Mouse (Mus musculus): Measurements from ENCODE around the gene C1qtnf1. TPM values are rescaled to one million over a fixed set of nuclear protein-coding genes. Genes with fewer than 3 reads are reported as not detected.

The C1qtnf1 gene
- polyA plus RNA-seq, 1 experiment from 2014 or later, result 7.5 TPM

DNA sequence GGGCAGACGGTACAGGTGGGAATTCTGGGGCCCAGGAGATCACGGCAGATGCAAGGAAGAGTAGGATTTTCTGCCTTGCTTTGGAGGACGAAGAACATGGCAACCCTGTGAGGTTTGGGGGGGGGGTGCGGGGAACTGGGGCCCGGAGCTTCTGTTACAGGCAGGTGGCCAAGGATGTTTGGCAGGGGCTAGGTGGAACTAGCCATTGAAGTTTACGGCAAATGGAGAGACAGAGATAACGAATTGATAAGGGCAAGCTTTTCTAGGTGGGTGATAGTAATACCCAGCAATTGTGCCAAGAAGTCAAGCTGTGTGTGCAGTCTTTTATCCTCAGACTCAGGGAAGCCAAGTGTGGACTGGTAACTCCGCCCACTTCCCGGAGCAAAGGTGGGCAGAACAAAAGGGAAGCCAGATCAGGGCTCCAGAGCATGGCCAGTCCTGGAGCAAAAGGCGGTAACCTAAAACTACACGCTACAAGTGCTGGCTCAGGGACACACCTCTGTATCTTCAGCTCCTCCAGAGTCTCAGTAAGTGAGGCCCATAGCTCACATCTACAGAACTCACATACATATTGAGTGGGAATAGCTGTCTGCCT lies 39.5 kb downstream of the C1qtnf1 start:
- ATAC-seq (ENCODE audit: insufficient number of reproducible peaks, insufficient read depth, low FRiP score, low read depth), result no peak
- Histone ChIP-seq H3K4me1 (ENCODE audit: control insufficient read depth in 2 of 2, insufficient read depth in 2 of 2, low read length in 2 of 2) (peaks cover 0 to 9% of the 10 kb centered on the region in 2 experiments; a peak in 2 of 4 replicates), H3K4me2 (ENCODE audit: low read length) (no peak overlapping the region), H3K36me3 (ENCODE audit: control insufficient read depth, insufficient read depth, low read length) (no peaks in the 10 kb centered on the region), H3K4me3 (ENCODE audit: control insufficient read depth in 1 of 2, insufficient read depth in 1 of 2, low read depth in 1 of 2, low read length in 2 of 2) (no peak overlapping the region), H3K9me3 (ENCODE audit: control insufficient read depth, low read length) (no peaks in the 10 kb centered on the region), H3K27me3 (ENCODE audit: control insufficient read depth, insufficient read depth, low read length) (no peaks in the 10 kb centered on the region), H3K27ac (replicated peaks in 1 of 2; ENCODE audit: control insufficient read depth in 1 of 2, insufficient read depth in 1 of 2, low read depth in 2 of 2, low read length in 2 of 2) (no peak overlapping the region), H3K9ac (ENCODE audit: low read length) (no peak overlapping the region)
- WGBS, result 46% methylated on average over 11 of the region's 11 CpGs

- 78% methylated on average over 10 of the region's 10 CpGs for WGBS
- H3K4me2 ChIP-seq (ENCODE audit: low read length), result no peak overlapping the region
Observed at GRCm38 (mm10) chr11:118469509-118470160, 41.6 kb downstream of the C1qtnf1 start.

DNA sequence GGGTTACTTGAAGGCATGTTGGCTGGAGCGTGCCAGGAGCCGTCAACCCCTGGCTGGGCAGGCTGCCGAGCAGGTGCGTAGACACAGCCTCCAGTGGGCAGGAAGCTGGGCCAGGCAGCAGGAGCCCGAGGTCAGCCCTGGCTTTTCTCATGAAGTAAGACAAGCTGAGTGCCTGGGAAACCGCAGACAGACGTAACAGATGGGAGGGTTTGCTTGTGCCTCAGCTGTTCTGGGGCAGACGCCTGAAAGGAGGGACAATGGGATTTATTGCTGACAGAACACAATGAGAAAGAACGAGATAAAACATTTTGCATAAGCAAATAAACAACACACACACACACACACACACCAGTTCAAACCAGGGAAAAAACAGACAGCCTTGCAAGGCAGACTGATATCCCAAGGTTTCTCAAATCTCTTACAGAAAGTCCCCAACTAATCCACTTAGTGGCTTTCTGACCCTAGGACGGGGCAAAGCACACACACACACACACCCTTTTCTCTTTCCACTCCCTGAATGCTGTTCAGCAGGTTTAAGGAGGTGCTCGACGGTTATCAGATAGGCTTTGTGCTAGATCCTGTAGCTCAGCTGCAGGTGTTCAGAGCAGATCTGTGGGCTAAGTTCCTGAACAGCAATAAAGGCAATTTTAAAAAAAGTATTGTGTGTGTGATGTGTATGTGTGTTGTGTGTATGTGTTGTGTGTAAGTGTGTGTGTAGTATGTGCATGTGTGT lies 42.4 kb downstream of the C1qtnf1 start:
- Histone ChIP-seq H3K4me3 (ENCODE audit: control insufficient read depth in 1 of 2, insufficient read depth in 1 of 2, low read depth in 1 of 2, low read length in 2 of 2) (no peak overlapping the region), H3K9me3 (ENCODE audit: control insufficient read depth, low read length) (no peaks in the 10 kb centered on the region), H3K27me3 (ENCODE audit: control insufficient read depth, insufficient read depth, low read length) (no peaks in the 10 kb centered on the region), H3K4me2 (ENCODE audit: low read length) (no peak overlapping the region), H3K27ac (replicated peaks in 1 of 2; ENCODE audit: control insufficient read depth in 1 of 2, insufficient read depth in 1 of 2, low read depth in 2 of 2, low read length in 2 of 2) (no peak overlapping the region), H3K4me1 (ENCODE audit: control insufficient read depth in 2 of 2, insufficient read depth in 2 of 2, low read length in 2 of 2) (peaks cover 0 to 13% of the 10 kb centered on the region in 2 experiments; a peak in 2 of 4 replicates), H3K9ac (ENCODE audit: low read length) (no peak overlapping the region), H3K36me3 (ENCODE audit: control insufficient read depth, insufficient read depth, low read length) (no peaks in the 10 kb centered on the region)
- 18% methylated on average over 12 of the region's 12 CpGs for WGBS
- no peak for ATAC-seq (ENCODE audit: insufficient number of reproducible peaks, insufficient read depth, low FRiP score, low read depth)

More at GRCm38 (mm10) chr11:118469509-118470160, 41.6 kb downstream of the C1qtnf1 start:
- Histone ChIP-seq H3K36me3 (ENCODE audit: control insufficient read depth, insufficient read depth, low read length) (no peaks in the 10 kb centered on the region), H3K27ac (replicated peaks in 1 of 2; ENCODE audit: control insufficient read depth in 1 of 2, insufficient read depth in 1 of 2, low read depth in 2 of 2, low read length in 2 of 2) (no peak overlapping the region), H3K9me3 (ENCODE audit: control insufficient read depth, low read length) (no peaks in the 10 kb centered on the region), H3K4me1 (ENCODE audit: control insufficient read depth in 2 of 2, insufficient read depth in 2 of 2, low read length in 2 of 2) (peaks cover 0 to 13% of the 10 kb centered on the region in 2 experiments; a peak in 2 of 4 replicates), H3K27me3 (ENCODE audit: control insufficient read depth, insufficient read depth, low read length) (no peaks in the 10 kb centered on the region), H3K9ac (ENCODE audit: low read length) (no peak overlapping the region), H3K4me3 (ENCODE audit: control insufficient read depth in 1 of 2, insufficient read depth in 1 of 2, low read depth in 1 of 2, low read length in 2 of 2) (no peak overlapping the region)
- no peak for ATAC-seq (ENCODE audit: insufficient number of reproducible peaks, insufficient read depth, low FRiP score, low read depth)

DNA sequence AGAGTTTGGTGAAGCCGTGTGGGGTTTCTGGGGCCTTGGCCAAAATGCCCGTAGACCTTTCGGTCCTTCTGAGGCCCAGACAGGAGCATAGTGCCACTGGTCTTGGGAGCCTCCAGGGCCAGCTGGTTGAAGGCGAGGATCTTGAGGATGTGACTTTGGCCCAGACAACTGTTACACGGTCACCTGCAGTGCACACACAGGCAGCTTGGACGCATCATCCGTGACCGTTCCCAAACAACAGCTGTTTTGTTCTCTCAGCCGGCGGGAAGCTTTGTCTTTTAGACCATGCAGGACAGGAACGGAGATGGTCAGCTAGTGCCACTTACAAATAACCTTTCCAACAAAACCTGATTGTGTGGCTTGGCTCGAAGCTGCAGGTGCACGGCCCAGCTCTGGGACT lies 43.7 kb downstream of the C1qtnf1 start:
- Histone ChIP-seq H3K36me3 (ENCODE audit: control insufficient read depth, insufficient read depth, low read length) (no peaks in the 10 kb centered on the region), H3K27ac (replicated peaks in 1 of 2; ENCODE audit: control insufficient read depth in 1 of 2, insufficient read depth in 1 of 2, low read depth in 2 of 2, low read length in 2 of 2) (no peak overlapping the region), H3K9me3 (ENCODE audit: control insufficient read depth, low read length) (no peaks in the 10 kb centered on the region), H3K9ac (ENCODE audit: low read length) (no peak overlapping the region), H3K4me3 (ENCODE audit: control insufficient read depth in 1 of 2, insufficient read depth in 1 of 2, low read depth in 1 of 2, low read length in 2 of 2) (no peak overlapping the region), H3K4me1 (ENCODE audit: control insufficient read depth in 2 of 2, insufficient read depth in 2 of 2, low read length in 2 of 2) (peaks cover 0 to 13% of the 10 kb centered on the region in 2 experiments; a peak in 2 of 4 replicates), H3K27me3 (ENCODE audit: control insufficient read depth, insufficient read depth, low read length) (no peaks in the 10 kb centered on the region), H3K4me2 (ENCODE audit: low read length) (no peak overlapping the region)
- ATAC-seq (ENCODE audit: insufficient number of reproducible peaks, insufficient read depth, low FRiP score, low read depth), result no peak
- 90% methylated on average over 13 of the region's 13 CpGs for WGBS

DNA sequence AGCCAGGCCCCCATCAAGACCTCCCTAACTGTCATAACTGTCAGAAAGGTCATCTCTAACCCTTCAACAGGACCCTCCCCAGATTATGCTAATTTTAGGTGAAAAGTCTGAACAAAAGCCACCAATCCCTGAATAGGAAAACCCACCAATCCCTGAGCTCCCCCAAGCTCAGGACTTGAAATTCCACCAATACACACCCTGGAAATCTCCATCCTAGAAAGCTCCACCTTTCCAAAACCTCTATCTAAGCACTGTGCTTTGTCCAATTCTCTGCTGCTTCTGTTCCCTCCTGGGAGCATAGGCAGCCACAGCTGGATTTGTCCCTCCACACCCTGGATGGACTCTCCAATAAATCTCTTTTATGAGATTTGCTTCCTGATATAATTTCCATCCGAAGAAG lies 45.2 kb downstream of the C1qtnf1 start:
- Histone ChIP-seq H3K4me2 (ENCODE audit: low read length) (no peak overlapping the region), H3K4me1 (ENCODE audit: control insufficient read depth in 2 of 2, insufficient read depth in 2 of 2, low read length in 2 of 2) (peaks cover 3 to 13% of the 10 kb centered on the region in 2 experiments; a peak in 1 of 4 replicates), H3K9ac (ENCODE audit: low read length) (no peak overlapping the region), H3K9me3 (ENCODE audit: control insufficient read depth, low read length) (no peaks in the 10 kb centered on the region), H3K27me3 (ENCODE audit: control insufficient read depth, insufficient read depth, low read length) (no peaks in the 10 kb centered on the region), H3K27ac (replicated peaks in 1 of 2; ENCODE audit: control insufficient read depth in 1 of 2, insufficient read depth in 1 of 2, low read depth in 2 of 2, low read length in 2 of 2) (no peak overlapping the region), H3K4me3 (ENCODE audit: control insufficient read depth in 1 of 2, insufficient read depth in 1 of 2, low read depth in 1 of 2, low read length in 2 of 2) (no peak overlapping the region), H3K36me3 (ENCODE audit: control insufficient read depth, insufficient read depth, low read length) (no peaks in the 10 kb centered on the region)
- no peak for ATAC-seq (ENCODE audit: insufficient number of reproducible peaks, insufficient read depth, low FRiP score, low read depth)
- 80% methylated on average over 1 of the region's 1 CpGs for WGBS

DNA sequence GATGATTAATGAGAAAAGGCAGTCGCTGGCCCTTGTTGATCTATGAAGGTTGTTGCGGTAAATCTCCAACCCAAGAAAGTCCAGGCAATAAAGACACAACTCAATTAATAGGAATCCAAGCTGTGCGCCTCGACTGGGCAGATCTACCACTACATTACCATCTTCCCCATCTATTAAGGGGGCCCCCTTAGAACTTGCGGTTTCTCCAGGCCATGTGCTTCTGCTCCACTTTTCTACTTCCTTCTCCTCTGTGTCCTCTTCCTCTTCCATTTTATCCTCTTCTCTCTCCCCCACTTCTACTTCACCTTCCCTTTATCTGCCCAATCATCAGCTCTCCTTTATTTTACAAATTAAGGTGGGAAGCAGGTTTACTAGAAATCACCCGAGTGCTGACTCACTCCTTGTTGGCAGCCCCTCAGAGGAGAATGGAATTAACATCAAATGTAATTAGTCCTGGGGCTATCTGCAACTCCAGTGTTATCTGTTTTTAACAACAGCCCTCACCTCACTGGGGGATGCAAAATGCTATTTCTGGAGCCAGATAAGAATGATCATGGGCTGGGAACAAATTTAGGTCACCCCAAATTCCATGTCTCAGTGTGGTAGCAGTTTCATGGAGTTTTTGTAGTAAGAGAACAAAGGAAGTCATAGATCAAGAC lies 46.0 kb downstream of the C1qtnf1 start:
- no peaks in the 10 kb centered on the region for H3K27me3 ChIP-seq (ENCODE audit: control insufficient read depth, insufficient read depth, low read length)
- 74% methylated on average over 6 of the region's 6 CpGs for WGBS
- no peaks in the 10 kb centered on the region for H3K9me3 ChIP-seq (ENCODE audit: control insufficient read depth, low read length)
- ATAC-seq (ENCODE audit: insufficient number of reproducible peaks, insufficient read depth, low FRiP score, low read depth), result no peak
- no peak overlapping the region for H3K9ac ChIP-seq (ENCODE audit: low read length)
- peaks cover 3 to 13% of the 10 kb centered on the region in 2 experiments; a peak in 1 of 4 replicates for H3K4me1 ChIP-seq (ENCODE audit: control insufficient read depth in 2 of 2, insufficient read depth in 2 of 2, low read length in 2 of 2)
- no peak overlapping the region for H3K4me2 ChIP-seq (ENCODE audit: low read length)
- no peak overlapping the region for H3K4me3 ChIP-seq (ENCODE audit: control insufficient read depth in 1 of 2, insufficient read depth in 1 of 2, low read depth in 1 of 2, low read length in 2 of 2)
- no peaks in the 10 kb centered on the region for H3K36me3 ChIP-seq (ENCODE audit: control insufficient read depth, insufficient read depth, low read length)
- H3K27ac ChIP-seq (replicated peaks in 1 of 2; ENCODE audit: control insufficient read depth in 1 of 2, insufficient read depth in 1 of 2, low read depth in 2 of 2, low read length in 2 of 2), result no peak overlapping the region

DNA sequence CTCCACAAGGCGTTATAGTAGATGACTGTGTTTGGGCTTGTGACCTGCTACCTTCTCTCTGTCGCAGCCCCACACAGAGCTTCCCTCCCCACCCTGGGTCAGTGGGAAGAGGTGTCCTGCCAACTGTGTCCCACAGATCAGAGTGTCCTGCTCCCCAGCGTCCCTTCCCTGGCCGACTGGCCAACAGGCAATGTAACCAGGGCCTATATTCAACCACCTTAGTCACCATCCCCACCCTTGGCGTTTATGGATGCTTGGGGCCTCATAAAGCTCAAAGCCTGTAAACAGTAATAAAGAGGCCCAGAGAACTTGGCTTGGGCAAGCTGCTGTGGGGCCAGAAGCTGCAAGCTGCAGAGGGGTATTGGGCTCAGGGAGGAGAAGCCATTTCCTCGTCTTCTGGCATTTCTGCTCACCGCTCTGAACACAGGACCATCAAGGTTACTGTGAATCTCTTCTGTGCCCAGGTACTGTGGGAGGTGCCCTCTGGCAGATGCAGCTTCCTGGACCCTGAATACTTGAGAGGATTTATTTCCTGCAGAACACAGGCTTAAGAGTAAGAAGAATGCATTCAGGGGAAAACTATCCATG lies 47.6 kb downstream of the C1qtnf1 start:
- 0 out of 2 replicates have a peak, but pooled peaks cover 6% of the 10 kb centered on the region for H3K36me3 ChIP-seq (ENCODE audit: control insufficient read depth, insufficient read depth, low read length)
- no peak for ATAC-seq (ENCODE audit: insufficient number of reproducible peaks, insufficient read depth, low FRiP score, low read depth)
- H3K9ac ChIP-seq (ENCODE audit: low read length), result no peak overlapping the region
- H3K9me3 ChIP-seq (ENCODE audit: control insufficient read depth, low read length), result no peaks in the 10 kb centered on the region
- no peaks in the 10 kb centered on the region for H3K27me3 ChIP-seq (ENCODE audit: control insufficient read depth, insufficient read depth, low read length)
- H3K4me2 ChIP-seq (ENCODE audit: low read length), result no peak overlapping the region
- no peak overlapping the region for H3K27ac ChIP-seq (replicated peaks in 1 of 2; ENCODE audit: control insufficient read depth in 1 of 2, insufficient read depth in 1 of 2, low read depth in 2 of 2, low read length in 2 of 2)
- WGBS, result 89% methylated on average over 7 of the region's 7 CpGs
- H3K4me3 ChIP-seq (ENCODE audit: control insufficient read depth in 1 of 2, insufficient read depth in 1 of 2, low read depth in 1 of 2, low read length in 2 of 2), result no peak overlapping the region
- peaks cover 3 to 10% of the 10 kb centered on the region in 2 experiments; a peak in 1 of 4 replicates for H3K4me1 ChIP-seq (ENCODE audit: control insufficient read depth in 2 of 2, insufficient read depth in 2 of 2, low read length in 2 of 2)
